Mouse (Mus musculus) cerebellum, adult 2 months (tissue): Measurements from ENCODE around the gene Atp9a.

Experiments
- CTCF ChIP-seq: fragments of 200-500 bp; IDR thresholded peaks from 2 replicates; pipeline ENCODE4 v1.5.1; 2011; ENCODE audit warnings: low read depth, mild to moderate bottlenecking, control low read depth, low read length, moderate library complexity, borderline replicate concordance; ENCODE audit not compliant: insufficient read depth
- POLR2A ChIP-seq: fragments of 200-500 bp; IDR thresholded peaks from 2 replicates; pipeline ENCODE4 v1.6.1; 2011; ENCODE audit warnings: low read length, control low read depth, borderline replicate concordance; ENCODE audit not compliant: insufficient read depth

DNA sequence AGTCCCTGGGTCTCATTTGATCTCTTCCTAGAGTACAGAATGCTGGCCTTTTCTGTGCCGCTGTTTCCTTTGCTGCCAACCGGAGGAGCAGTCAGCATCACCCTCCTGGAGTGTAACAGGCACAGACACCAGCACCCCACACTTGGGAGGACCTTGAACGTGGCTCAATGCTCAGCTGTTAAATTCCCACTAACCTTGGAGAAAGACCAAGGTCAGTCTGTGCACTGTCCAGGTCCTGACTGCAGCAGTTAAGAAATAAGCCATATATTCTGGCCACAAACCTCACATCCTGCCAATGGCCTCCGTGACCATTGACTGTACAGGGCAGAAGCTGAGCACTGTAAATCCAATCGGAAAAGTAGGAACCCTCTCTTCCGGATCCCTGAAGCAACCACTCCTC, 148.5 kb downstream of the Atp9a start:
- no peak for TF ChIP-seq POLR2A
- no peak for TF ChIP-seq CTCF
